Mouse (Mus musculus): ENCODE data around the gene Zfp362. TPM values are rescaled to one million over a fixed set of nuclear protein-coding genes. Genes with fewer than 3 reads are reported as not detected.
A peak's percentile ranks its signal among the peaks of the same experiment; 100 is the strongest.

The Zfp362 gene
- polyA plus RNA-seq, 1 experiment: 9.9 TPM

DNA sequence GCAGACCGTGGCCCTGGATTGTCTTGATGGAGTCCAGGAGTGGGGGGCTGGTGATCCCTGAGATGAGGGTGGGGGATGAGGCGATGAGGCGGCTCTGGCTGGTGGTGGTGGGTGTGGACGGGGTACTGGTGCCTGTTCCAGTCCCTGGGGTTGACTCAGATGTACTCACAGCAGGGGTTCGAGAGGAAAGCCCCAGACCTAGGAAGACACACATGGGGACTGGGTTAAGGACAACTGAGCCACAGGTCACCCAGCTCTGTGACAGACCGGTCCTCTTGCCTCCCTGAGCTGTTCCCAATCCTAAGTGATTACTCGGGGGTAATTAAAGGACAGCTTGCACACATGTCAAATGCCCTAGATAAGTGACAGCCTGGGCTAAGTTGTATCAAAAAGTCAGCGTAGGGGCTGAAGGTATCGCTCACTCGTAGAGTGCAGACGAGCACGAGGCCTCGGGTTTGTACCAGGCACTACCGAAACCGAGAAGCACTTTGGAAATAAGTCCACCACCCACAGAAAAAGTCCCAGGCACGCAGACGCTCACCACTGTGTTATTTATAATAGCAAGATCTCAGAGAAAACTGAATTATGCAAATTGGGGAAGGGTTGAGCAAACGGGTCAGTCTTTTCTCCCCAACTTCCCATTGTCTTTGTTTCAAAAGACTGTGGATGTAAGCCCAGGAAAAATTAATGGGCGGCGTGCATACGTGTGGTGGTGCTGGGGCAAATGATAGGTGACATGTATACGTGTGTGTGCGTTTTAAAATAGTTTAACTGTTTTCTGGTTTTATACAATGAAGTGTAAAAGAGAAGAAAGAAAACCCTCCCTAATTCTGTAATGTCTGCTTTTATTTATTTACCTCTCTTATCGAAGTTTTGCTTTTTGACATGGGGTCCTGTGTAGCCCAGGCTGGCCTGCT lies 18.6 kb downstream of the Zfp362 start:
- Histone ChIP-seq H3K36me3 (ENCODE audit: control insufficient read depth, insufficient read depth) (no peaks in the 10 kb centered on the region), H3K4me3 (ENCODE audit: insufficient read depth, poor library complexity, severe bottlenecking) (no peak overlapping the region), H3K79me2 (ENCODE audit: control insufficient read depth, insufficient read depth) (no peaks in the 10 kb centered on the region), H3ac (ENCODE audit: control insufficient read depth, insufficient read length, low read depth) (no peak overlapping the region), H3K27me3 (ENCODE audit: control insufficient read depth, insufficient read depth, insufficient read length) (no peaks in the 10 kb centered on the region), H3K79me3 (ENCODE audit: low read depth) (no peaks in the 10 kb centered on the region)
- TF ChIP-seq FOSL1 (IDR thresholded peaks at IDR 0.05; ENCODE audit: insufficient read depth, low read length, poor library complexity, severe bottlenecking): no peak
- no peak for TF ChIP-seq MYOG (IDR thresholded peaks at IDR 0.05; ENCODE audit: control insufficient read depth, extremely low read depth, insufficient read length)
- TF ChIP-seq USF1 (IDR thresholded peaks at IDR 0.05; ENCODE audit: low read depth): no peak
- no peak for TF ChIP-seq CTCF (IDR thresholded peaks at IDR 0.05; ENCODE audit: control insufficient read depth, insufficient read depth, insufficient read length)
- no peak for TF ChIP-seq MAX (IDR thresholded peaks at IDR 0.05)
- no peak for TF ChIP-seq MYOD1 (IDR thresholded peaks at IDR 0.05; ENCODE audit: control insufficient read depth, insufficient read length, low read depth)
- no peak for TF ChIP-seq CEBPB (IDR thresholded peaks at IDR 0.05; ENCODE audit: low read depth)

DNA sequence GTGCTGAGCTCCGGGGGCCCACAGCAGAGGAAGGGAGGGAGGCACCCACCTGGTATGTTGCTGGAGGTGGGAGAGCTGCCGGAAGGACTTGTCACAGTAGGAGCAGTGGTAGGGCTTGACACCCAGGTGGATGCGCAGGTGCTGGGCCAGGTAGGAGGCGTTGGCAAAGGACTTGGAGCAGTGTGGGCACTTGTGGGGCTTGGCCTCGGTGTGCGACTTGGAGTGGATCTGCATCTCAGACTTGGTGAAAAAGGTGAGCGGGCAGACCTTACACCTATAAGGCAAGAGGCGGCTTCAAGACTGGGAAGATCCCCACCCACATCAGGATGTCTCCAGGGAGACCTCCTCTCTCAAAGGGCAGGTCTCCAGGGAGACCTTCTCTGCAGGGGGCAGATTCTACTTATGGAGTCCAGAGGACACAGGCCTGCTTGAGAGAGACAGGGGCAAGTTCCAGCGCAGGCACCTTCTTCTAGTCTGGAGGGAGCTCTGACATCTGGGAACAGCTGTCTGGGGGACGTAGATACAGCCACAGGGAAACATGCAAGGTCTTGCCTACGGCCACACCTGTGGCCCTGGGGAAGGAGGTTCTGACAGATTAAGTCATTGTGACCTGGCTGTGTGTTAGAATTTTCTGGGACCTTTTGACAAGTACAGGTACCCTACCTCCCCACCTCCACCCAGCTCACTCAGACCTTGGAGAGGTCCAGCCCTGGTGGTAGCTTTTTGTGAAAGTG lies 19.8 kb downstream of the Zfp362 start:
- Histone ChIP-seq H3K36me3 (ENCODE audit: control insufficient read depth, insufficient read depth) (no peaks in the 10 kb centered on the region), H3K79me3 (ENCODE audit: low read depth) (no peaks in the 10 kb centered on the region), H3K79me2 (ENCODE audit: control insufficient read depth, insufficient read depth) (no peaks in the 10 kb centered on the region), H3ac (ENCODE audit: control insufficient read depth, insufficient read length, low read depth) (no peak overlapping the region), H3K27me3 (ENCODE audit: control insufficient read depth, insufficient read depth, insufficient read length) (no peaks in the 10 kb centered on the region), H3K4me3 (ENCODE audit: insufficient read depth, poor library complexity, severe bottlenecking) (no peak overlapping the region)
- TF ChIP-seq MYOG (IDR thresholded peaks at IDR 0.05; ENCODE audit: control insufficient read depth, extremely low read depth, insufficient read length) (no peak), USF1 (IDR thresholded peaks at IDR 0.05; ENCODE audit: low read depth) (no peak), FOSL1 (IDR thresholded peaks at IDR 0.05; ENCODE audit: insufficient read depth, low read length, poor library complexity, severe bottlenecking) (no peak), MYOD1 (IDR thresholded peaks at IDR 0.05; ENCODE audit: control insufficient read depth, insufficient read length, low read depth) (no peak), MAX (IDR thresholded peaks at IDR 0.05) (no peak), CEBPB (IDR thresholded peaks at IDR 0.05; ENCODE audit: low read depth) (no peak), CTCF (IDR thresholded peaks at IDR 0.05; ENCODE audit: control insufficient read depth, insufficient read depth, insufficient read length) (no peak)

GRCm38 (mm10) chr4:128784950-128785631 lies 20.8 kb downstream of the Zfp362 start:
- Histone ChIP-seq H3K79me2 (ENCODE audit: control insufficient read depth, insufficient read depth) (no peaks in the 10 kb centered on the region), H3K36me3 (ENCODE audit: control insufficient read depth, insufficient read depth) (no peaks in the 10 kb centered on the region), H3K79me3 (ENCODE audit: low read depth) (no peaks in the 10 kb centered on the region), H3ac (ENCODE audit: control insufficient read depth, insufficient read length, low read depth) (no peak overlapping the region), H3K4me3 (ENCODE audit: insufficient read depth, poor library complexity, severe bottlenecking) (no peak overlapping the region), H3K27me3 (ENCODE audit: control insufficient read depth, insufficient read depth, insufficient read length) (no peaks in the 10 kb centered on the region)
- TF ChIP-seq USF1 (IDR thresholded peaks at IDR 0.05; ENCODE audit: low read depth) (peak; percentile 16), MYOG (IDR thresholded peaks at IDR 0.05; ENCODE audit: control insufficient read depth, extremely low read depth, insufficient read length) (no peak)

DNA sequence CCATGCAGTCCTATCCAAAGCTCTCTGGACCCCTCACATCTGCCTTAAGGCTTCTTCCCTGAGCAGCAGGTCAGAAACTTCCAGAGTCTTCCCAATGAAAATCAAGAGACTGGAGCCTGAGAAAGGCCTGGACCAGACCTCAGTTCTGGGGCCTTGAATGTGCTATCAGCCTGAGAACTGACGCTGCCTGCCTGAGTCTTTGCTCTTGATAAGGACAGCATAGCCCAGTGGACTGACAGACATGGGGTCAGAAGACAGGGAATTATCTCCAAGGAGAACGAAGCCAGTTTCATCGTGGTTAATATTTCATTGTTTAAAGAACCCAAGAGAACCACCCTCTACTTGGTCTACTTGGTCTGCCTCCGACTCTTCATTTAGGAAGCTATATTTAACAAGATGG lies 23.2 kb downstream of the Zfp362 start:
- Histone ChIP-seq H3K79me3 (ENCODE audit: low read depth) (no peaks in the 10 kb centered on the region), H3K36me3 (ENCODE audit: control insufficient read depth, insufficient read depth) (no peaks in the 10 kb centered on the region), H3K27me3 (ENCODE audit: control insufficient read depth, insufficient read depth, insufficient read length) (no peaks in the 10 kb centered on the region), H3K4me3 (ENCODE audit: insufficient read depth, poor library complexity, severe bottlenecking) (no peak overlapping the region), H3K79me2 (ENCODE audit: control insufficient read depth, insufficient read depth) (no peaks in the 10 kb centered on the region), H3ac (ENCODE audit: control insufficient read depth, insufficient read length, low read depth) (no peak overlapping the region)
- no peak for TF ChIP-seq MAX (IDR thresholded peaks at IDR 0.05)
- no peak for TF ChIP-seq FOSL1 (IDR thresholded peaks at IDR 0.05; ENCODE audit: insufficient read depth, low read length, poor library complexity, severe bottlenecking)
- no peak for TF ChIP-seq CEBPB (IDR thresholded peaks at IDR 0.05; ENCODE audit: low read depth)
- no peak for TF ChIP-seq MYOG (IDR thresholded peaks at IDR 0.05; ENCODE audit: control insufficient read depth, extremely low read depth, insufficient read length)
- no peak for TF ChIP-seq USF1 (IDR thresholded peaks at IDR 0.05; ENCODE audit: low read depth)
- TF ChIP-seq MYOD1 (IDR thresholded peaks at IDR 0.05; ENCODE audit: control insufficient read depth, insufficient read length, low read depth): no peak
- TF ChIP-seq CTCF (IDR thresholded peaks at IDR 0.05; ENCODE audit: control insufficient read depth, insufficient read depth, insufficient read length): no peak

GRCm38 (mm10) chr4:128782037-128782436 lies 23.8 kb downstream of the Zfp362 start:
- Histone ChIP-seq H3K79me3 (ENCODE audit: low read depth) (no peaks in the 10 kb centered on the region), H3K27me3 (ENCODE audit: control insufficient read depth, insufficient read depth, insufficient read length) (no peaks in the 10 kb centered on the region), H3K4me3 (ENCODE audit: insufficient read depth, poor library complexity, severe bottlenecking) (no peak overlapping the region), H3ac (ENCODE audit: control insufficient read depth, insufficient read length, low read depth) (no peak overlapping the region), H3K79me2 (ENCODE audit: control insufficient read depth, insufficient read depth) (no peaks in the 10 kb centered on the region), H3K36me3 (ENCODE audit: control insufficient read depth, insufficient read depth) (no peaks in the 10 kb centered on the region)
- TF ChIP-seq USF1 (IDR thresholded peaks at IDR 0.05; ENCODE audit: low read depth) (no peak), MAX (IDR thresholded peaks at IDR 0.05) (no peak), CTCF (IDR thresholded peaks at IDR 0.05; ENCODE audit: control insufficient read depth, insufficient read depth, insufficient read length) (no peak), FOSL1 (IDR thresholded peaks at IDR 0.05; ENCODE audit: insufficient read depth, low read length, poor library complexity, severe bottlenecking) (no peak), MYOG (IDR thresholded peaks at IDR 0.05; ENCODE audit: control insufficient read depth, extremely low read depth, insufficient read length) (no peak), MYOD1 (IDR thresholded peaks at IDR 0.05; ENCODE audit: control insufficient read depth, insufficient read length, low read depth) (no peak), CEBPB (IDR thresholded peaks at IDR 0.05; ENCODE audit: low read depth) (no peak)

Measured in C2C12 (cell line).